Mouse (Mus musculus): ENCODE measurements around the gene Arid5b.
A peak's percentile ranks its signal among the peaks of the same experiment; 100 is the strongest.

The Arid5b gene

GRCm38 (mm10) chr10:68278632-68279361 is at the start of gene Arid5b:
Gene Arid5b, minus strand, starts transcription at chr10:68278740.
- peak; percentile 75 to 81 for DNase-seq

- DNase-seq = no peak
These were observed 46.8 kb upstream of the Arid5b start for GRCm38 (mm10) chr10:68325378-68325777.

- DNase-seq = peak in 1 of 2 experiments; percentile 24
These were observed 45.5 kb upstream of the Arid5b start for GRCm38 (mm10) chr10:68324061-68324460.

- DNase-seq = no peak
These were observed 44.6 kb upstream of the Arid5b start for GRCm38 (mm10) chr10:68323167-68323566.

GRCm38 (mm10) chr10:68320986-68321385 is 42.4 kb upstream of the Arid5b start:
- DNase-seq = no peak

- DNase-seq = peak in 1 of 2 experiments; percentile 34
These were observed 42.0 kb upstream of the Arid5b start for GRCm38 (mm10) chr10:68320496-68320895.

- DNase-seq = no peak
These were observed 40.9 kb upstream of the Arid5b start for GRCm38 (mm10) chr10:68319438-68319837.

GRCm38 (mm10) chr10:68318438-68318979 is 40.0 kb upstream of the Arid5b start:
- DNase-seq = peak in 1 of 2 experiments; percentile 14

- no peak for DNase-seq
These were observed 34.2 kb upstream of the Arid5b start for GRCm38 (mm10) chr10:68312734-68313133.

GRCm38 (mm10) chr10:68301013-68301412 is 22.5 kb upstream of the Arid5b start:
- no peak for DNase-seq

- DNase-seq = no peak
These were observed 10.9 kb upstream of the Arid5b start for GRCm38 (mm10) chr10:68289465-68289864.

- DNase-seq = peak; percentile 91 to 92
These were observed 4.2 kb upstream of the Arid5b start for GRCm38 (mm10) chr10:68282466-68283391.

GRCm38 (mm10) chr10:68281775-68282106 is 3.2 kb upstream of the Arid5b start:
- DNase-seq = no peak

- DNase-seq = peak in 1 of 2 experiments; percentile 33
These were observed 2.7 kb upstream of the Arid5b start for GRCm38 (mm10) chr10:68281076-68281774.

- DNase-seq = peak; percentile 74 to 84
These were observed 1.3 kb upstream of the Arid5b start for GRCm38 (mm10) chr10:68279516-68280501.

- peak; percentile 61 to 63 for DNase-seq
These were observed 829 bp downstream of the Arid5b start for GRCm38 (mm10) chr10:68277671-68278151.

GRCm38 (mm10) chr10:68276976-68277441 is 1.5 kb downstream of the Arid5b start:
- peak; percentile 45 to 70 for DNase-seq

GRCm38 (mm10) chr10:68276350-68276975 is 2.1 kb downstream of the Arid5b start:
- DNase-seq = peak; percentile 83 to 85

GRCm38 (mm10) chr10:68274900-68275760 is 3.4 kb downstream of the Arid5b start:
- peak; percentile 62 to 64 for DNase-seq

- no peak for DNase-seq
These were observed 8.8 kb downstream of the Arid5b start for GRCm38 (mm10) chr10:68269789-68270188.
